Mouse (Mus musculus): ENCODE measurements around the gene Zfp964.
"Not testable (repeated sequence)": the region's sequence is repeated elsewhere in the genome, so short reads cannot be mapped to it uniquely, and the experiment has no call there.

Zfp964 gene

GRCm38 (mm10) chr8:69654358-69654981 is at the start of gene Zfp964:
TSS of gene Zfp964 (plus strand) at chr8:69654479.
- peak; percentile 89 for DNase-seq (ENCODE audit: low read depth, low spot score)

GRCm38 (mm10) chr8:69614687-69615086 is 39.6 kb upstream of the Zfp964 start:
- no peak for DNase-seq (ENCODE audit: low read depth, low spot score)

GRCm38 (mm10) chr8:69618078-69618477 is 36.2 kb upstream of the Zfp964 start:
- no peak for DNase-seq (ENCODE audit: low read depth, low spot score)

GRCm38 (mm10) chr8:69625095-69625789 is 29.0 kb upstream of the Zfp964 start, which contains the start of gene Zfp868:
TSS of gene Zfp868 (minus strand) at chr8:69625548.
- DNase-seq (ENCODE audit: low read depth, low spot score), result peak; percentile 97

- DNase-seq (ENCODE audit: low read depth, low spot score), result no peak
Measured at GRCm38 (mm10) chr8:69653808-69654357, 396 bp upstream of the Zfp964 start.

- no peak for DNase-seq (ENCODE audit: low read depth, low spot score)
Measured at GRCm38 (mm10) chr8:69661294-69661693, 7.0 kb downstream of the Zfp964 start.

- not testable (repeated sequence) for DNase-seq (ENCODE audit: low read depth, low spot score)
Measured at GRCm38 (mm10) chr8:69665051-69665450, 10.8 kb downstream of the Zfp964 start.

GRCm38 (mm10) chr8:69701810-69702209 is 47.5 kb downstream of the Zfp964 start:
- no peak for DNase-seq (ENCODE audit: low read depth, low spot score)

- DNase-seq (ENCODE audit: low read depth, low spot score), result not testable (repeated sequence)
Measured at GRCm38 (mm10) chr8:69710624-69711023, 56.3 kb downstream of the Zfp964 start, which contains the start of gene Zfp869. TSS of gene Zfp869 (minus strand) at chr8:69710724.

- DNase-seq (ENCODE audit: low read depth, low spot score), result no peak
Measured at GRCm38 (mm10) chr8:69713516-69713915, 59.2 kb downstream of the Zfp964 start.

- DNase-seq (ENCODE audit: low read depth, low spot score), result no peak
Measured at GRCm38 (mm10) chr8:69715366-69715765, 61.1 kb downstream of the Zfp964 start.

Measured in embryo, embryonic 11.5 days (tissue).